Mouse (Mus musculus) liver, embryonic 11.5 days (tissue): ENCODE measurements around the gene Ptprs. TPM values are rescaled to one million over a fixed set of nuclear protein-coding genes. Genes with fewer than 3 reads are reported as not detected.

Source experiments
- microRNA-seq: library from miRNA; unstranded; fragments of <30 nt; microRNA quantifications from one replicate; pipeline ENCODE4, GENCODE M21; 2017; ENCODE audit warnings: borderline number of aligned reads
- polyA plus RNA-seq: library from polyadenylated mRNA; unstranded; fragments of >200 nt; fragmentation: Nextera tagmentation; extraction: Ambion mirVana; gene quantifications from 2 replicates; pipeline ENCODE4 v1.2.1, GENCODE M21; 2014

The Ptprs gene
- polyA plus RNA-seq, 1 experiment from 2014 or later = 39.8 TPM

Small RNA genes lying within 50 kb of the gene (microRNA-seq; reads per million reads assigned to microRNA genes)
- gene Mir6977 = not detected

Other genes with a start within 250 kb of the Ptprs start
- gene Fem1a, start 219.7 kb downstream of the Ptprs start, polyA plus RNA-seq = 14.0 and 15.0 TPM in 2 replicates
- gene Ticam1, start 199.7 kb downstream of the Ptprs start, polyA plus RNA-seq = 5.8 and 6.2 TPM in 2 replicates
- gene Plin3, start 183.6 kb downstream of the Ptprs start, polyA plus RNA-seq = 48.4 and 53.7 TPM in 2 replicates
- gene Arrdc5, start 176.2 kb downstream of the Ptprs start, polyA plus RNA-seq = not detected in 2 replicates
- gene Uhrf1, start 173.2 kb downstream of the Ptprs start, polyA plus RNA-seq = 172 and 182 TPM in 2 replicates
- gene Kdm4b, start 150.4 kb downstream of the Ptprs start, polyA plus RNA-seq = 21.7 and 24.3 TPM in 2 replicates
- gene Znrf4, start 35.9 kb upstream of the Ptprs start, polyA plus RNA-seq = not detected in 2 replicates
- 0.44 and 0.70 TPM in 2 replicates for gene Gm20219, start 77.9 kb upstream of the Ptprs start, polyA plus RNA-seq
- 64.5 and 75.5 TPM in 2 replicates for gene Safb2, start 108.1 kb upstream of the Ptprs start, polyA plus RNA-seq
- 93.1 and 96.5 TPM in 2 replicates for gene Safb, start 108.3 kb upstream of the Ptprs start, polyA plus RNA-seq
- gene 2410015M20Rik, start 133.3 kb upstream of the Ptprs start, polyA plus RNA-seq = 236 and 248 TPM in 2 replicates
- 2,108 and 2,211 TPM in 2 replicates for gene Rpl36, start 136.9 kb upstream of the Ptprs start, polyA plus RNA-seq
- 87.9 and 92.4 TPM in 2 replicates for gene Lonp1, start 150.4 kb upstream of the Ptprs start, polyA plus RNA-seq
- 0.64 and 0.68 TPM in 2 replicates for gene Catsperd, start 151.7 kb upstream of the Ptprs start, polyA plus RNA-seq
- 94.3 and 105 TPM in 2 replicates for gene Ranbp3, start 196.8 kb upstream of the Ptprs start, polyA plus RNA-seq
- 343 and 358 TPM in 2 replicates for gene Ndufa11, start 241.3 kb upstream of the Ptprs start, polyA plus RNA-seq
- 9.1 and 10.7 TPM in 2 replicates for gene Vmac, start 241.5 kb upstream of the Ptprs start, polyA plus RNA-seq